Mouse (Mus musculus) left cerebral cortex, adult 8-10 months (tissue): ENCODE measurements around the gene Ube2c. TPM values are rescaled to one million over a fixed set of nuclear protein-coding genes. Genes with fewer than 3 reads are reported as not detected.
A peak's percentile ranks its signal among the peaks of the same experiment; 100 is the strongest.

Experiments used
- DNase-seq, 2 experiments: peaks; one replicate each; pipeline ENCODE4 v3.0.0; 2022; ENCODE audit warnings: low spot score in 2 of 2
- total RNA-seq, 4 experiments: library from RNA; stranded (reverse); gene quantifications; 2 replicates each; pipeline ENCODE4 v1.2.4; 2022

The Ube2c gene
- total RNA-seq, 4 experiments from 2014 or later = 0.50 to 0.53 TPM; not detected in 2

DNA sequence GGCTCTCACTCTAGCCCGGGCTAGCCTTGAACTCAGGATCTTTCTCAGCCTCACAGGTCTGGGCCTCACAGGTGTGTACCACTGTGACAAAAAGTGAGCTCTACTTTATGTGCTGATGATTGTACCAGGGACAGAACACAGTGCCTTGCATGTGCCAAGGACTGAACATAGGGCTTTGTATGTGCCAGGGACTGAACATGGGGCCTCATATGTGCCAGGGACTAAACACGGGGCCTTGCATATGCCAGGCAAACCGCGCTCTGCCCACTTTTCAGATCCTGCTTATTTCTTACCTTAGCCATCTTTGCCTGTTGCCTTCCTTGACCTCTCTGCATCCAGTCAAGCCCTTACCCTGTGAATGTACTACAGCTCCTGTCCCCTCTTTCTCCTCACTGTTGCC, 7.7 kb upstream of the Ube2c start:
- DNase-seq = no peak

DNA sequence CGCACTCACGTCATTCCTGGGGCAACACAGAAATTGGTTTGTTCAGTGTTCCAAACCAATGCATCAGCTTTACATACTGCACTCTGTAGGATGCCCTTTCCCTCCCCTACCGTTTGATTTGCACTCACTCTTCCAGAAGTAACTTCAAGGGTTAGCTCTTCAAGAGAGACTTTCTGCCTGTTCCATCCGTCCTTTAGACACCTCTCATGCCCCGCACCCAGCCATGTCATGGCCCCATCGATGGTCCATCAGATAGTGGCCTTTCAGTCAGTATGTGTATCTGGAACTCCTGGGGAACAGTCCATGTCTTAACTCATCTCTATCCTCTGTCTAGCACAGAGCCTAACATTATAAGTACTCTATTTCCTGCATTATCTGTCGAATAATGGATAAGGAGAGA, 7.1 kb upstream of the Ube2c start:
- no peak for DNase-seq

DNA sequence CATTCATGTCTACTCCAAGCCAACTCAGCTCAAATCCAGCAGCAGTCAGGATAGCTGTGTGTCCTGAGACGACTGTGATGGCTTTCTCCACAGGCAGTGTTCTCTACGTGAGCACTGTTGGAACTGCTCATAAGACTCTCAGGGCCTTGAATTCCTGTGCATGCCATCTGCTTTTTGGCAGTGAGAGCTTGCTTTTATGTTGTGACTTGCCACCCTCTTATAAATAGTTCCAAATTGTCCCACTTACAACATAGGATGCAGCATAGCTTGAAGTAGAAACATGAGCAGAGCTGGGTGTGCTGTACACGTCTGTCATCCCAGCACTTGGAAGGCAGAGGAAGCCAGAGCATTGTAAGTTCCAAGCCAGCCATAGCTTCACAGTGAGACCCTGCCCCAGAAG, 3.9 kb upstream of the Ube2c start:
- no peak for DNase-seq

DNA sequence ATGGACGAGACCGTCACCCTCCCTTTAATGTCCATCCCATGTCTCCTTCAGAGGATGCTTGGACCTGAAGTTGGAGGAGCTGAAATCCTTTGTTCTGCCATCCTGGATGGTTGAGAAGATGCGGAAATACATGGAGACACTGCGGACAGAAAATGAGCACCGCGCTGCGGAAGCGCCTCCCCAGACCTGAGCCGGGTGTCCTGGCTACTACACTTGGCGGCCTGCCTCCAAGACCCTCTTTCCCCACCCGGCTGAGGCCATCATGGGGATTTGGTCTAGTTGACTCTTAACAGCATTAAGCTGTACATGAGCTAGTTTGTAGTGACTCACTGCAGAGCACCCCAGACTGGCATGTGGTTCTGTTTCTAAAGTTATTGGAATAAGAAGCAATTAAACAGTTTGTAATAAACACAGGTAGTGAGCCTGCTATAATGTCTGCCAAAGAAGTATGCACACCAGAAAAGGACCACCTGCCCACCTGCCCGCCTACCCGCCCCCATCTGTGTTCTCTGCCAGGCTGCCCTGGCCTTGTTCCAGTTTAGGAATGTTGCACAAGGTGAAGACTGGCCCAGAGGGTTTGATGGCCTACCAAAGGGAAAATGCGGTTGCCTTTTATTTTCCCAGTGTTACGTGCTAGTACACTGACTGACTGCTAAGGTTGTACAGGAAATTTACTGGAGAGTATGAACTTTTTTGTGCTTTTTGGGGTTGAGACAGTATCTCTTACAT, 1.7 kb upstream of the Ube2c start:
- DNase-seq = no peak

DNA sequence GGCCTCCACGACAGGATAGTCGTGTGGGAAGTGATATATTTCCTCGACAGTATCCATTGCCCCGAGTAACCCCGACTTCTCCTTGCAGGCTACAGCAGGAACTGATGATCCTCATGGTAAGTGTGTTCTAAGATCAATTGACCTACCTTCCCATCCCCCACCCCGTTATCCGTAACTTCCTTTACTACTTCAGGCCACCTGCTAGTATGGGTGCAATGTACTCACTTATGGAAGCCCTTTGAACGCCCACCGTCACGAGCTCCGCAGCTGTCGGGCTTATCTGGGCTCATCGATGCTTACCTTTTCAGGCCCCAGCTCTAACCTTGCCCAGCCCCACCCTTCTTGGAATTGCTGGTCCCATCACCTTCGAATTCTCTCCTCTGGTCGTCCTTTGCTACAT, 581 bp downstream of the Ube2c start:
- no peak for DNase-seq

DNA sequence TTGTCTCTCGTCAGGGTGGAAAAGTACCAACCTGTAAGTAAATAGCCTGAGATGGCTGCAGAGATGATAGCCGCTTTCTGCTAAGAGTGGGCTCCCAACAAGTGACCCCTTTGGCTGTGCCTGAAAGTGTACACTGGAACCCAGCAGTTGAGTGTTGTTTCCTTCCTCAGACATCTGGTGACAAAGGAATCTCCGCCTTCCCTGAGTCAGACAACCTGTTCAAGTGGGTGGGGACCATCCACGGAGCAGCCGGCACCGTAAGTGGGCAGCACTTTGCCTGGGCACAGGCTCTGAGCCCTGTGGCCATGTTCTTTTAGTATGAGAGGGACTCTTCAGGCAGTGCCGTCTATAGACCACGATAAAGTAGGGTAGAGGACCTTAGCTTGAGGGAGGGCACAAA, 1.4 kb downstream of the Ube2c start:
- no peak for DNase-seq

DNA sequence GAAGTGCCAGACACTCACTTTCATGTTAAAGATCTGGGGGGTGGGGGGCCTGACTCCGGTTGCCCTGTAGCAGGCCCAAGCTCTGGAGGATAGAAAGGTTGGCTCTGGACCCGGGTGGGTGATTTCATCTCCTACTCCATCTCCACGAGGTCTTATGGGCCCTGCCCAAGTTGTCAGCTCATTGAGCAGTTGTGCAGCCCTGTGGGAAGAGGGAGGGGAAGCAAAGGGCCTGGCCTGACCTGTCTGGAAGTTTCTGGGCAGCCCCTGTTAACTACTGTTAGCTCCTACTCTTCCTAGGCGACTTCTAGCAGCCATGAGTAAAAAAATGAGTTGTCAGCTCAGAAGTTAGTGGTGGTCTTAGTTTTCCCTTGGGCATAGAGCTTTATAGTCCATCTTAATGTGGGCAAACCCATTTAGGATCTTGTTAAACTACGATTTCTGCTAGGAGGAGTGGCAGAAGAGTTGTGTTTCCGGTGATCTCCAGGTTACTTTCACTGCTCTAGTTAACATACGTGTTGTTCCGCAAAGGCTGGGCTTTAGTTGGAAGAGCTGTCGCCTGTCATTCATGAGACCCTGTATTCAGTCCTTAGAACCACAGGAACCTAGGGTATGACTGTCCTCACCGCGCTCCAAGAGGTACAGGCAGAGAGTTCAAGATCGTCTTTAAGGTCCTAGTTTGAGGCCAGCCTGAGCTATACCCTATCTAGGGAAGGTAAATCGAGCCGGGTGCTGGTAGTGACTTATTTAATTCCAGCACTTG, 3.7 kb downstream of the Ube2c start:
- DNase-seq = no peak

DNA sequence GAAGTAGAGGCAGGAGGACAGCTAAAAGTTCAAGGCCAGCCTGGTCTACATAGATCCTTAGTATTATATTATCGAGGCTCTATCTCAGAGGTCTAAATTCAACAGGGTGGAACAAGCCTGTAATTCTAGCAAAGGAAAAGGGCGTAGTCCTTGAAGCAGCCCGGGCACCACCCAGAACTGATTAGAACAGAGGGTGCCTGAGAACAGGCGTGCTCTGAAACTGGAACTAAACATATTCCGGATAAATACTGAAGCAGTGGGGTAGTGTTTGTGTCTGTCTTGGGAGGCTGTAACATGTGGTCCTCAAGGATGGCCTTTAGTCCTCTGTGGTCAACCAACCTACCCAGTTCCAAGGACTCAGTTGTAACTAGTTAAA, 4.3 kb downstream of the Ube2c start:
- no peak for DNase-seq

DNA sequence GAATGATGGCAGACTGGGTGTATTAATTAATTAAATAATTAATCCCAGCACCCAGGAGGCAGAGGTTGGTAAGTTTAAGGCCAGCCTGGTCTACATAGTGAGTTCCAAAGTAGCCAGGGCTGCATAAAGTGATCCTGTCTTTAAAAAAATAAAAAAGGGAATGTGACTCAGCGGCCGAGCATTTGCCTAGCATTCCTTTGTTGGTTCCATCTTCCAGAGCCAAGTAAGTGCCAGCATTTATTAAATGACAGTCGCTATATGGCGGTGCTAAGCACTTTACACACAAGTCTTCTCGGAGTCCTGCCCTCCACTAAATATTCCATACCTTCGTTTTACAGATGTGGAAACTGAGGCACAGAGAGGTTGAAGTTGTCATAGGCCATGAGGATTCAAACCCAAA, 6.4 kb downstream of the Ube2c start:
- no peak for DNase-seq

DNA sequence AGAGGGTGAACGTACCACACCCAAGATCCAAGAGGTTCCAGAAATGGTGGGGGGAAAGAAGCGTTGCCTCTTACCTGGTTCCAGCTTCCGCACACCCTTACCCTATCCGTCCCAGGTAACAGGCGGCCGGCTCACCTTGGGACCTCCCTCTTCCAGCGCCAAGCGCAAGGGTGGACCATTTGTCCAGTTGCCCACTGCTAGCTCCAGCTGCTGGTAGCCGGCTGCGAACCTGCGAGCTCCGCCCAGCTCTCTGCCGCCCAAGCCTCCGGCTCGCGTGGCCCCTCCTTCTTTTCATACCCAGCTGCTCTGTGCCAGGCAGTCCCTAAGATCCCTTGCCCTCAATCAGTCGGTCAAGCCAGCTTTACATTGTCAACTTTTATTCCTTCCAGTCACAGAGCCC, 7.1 kb downstream of the Ube2c start:
- DNase-seq = no peak

DNA sequence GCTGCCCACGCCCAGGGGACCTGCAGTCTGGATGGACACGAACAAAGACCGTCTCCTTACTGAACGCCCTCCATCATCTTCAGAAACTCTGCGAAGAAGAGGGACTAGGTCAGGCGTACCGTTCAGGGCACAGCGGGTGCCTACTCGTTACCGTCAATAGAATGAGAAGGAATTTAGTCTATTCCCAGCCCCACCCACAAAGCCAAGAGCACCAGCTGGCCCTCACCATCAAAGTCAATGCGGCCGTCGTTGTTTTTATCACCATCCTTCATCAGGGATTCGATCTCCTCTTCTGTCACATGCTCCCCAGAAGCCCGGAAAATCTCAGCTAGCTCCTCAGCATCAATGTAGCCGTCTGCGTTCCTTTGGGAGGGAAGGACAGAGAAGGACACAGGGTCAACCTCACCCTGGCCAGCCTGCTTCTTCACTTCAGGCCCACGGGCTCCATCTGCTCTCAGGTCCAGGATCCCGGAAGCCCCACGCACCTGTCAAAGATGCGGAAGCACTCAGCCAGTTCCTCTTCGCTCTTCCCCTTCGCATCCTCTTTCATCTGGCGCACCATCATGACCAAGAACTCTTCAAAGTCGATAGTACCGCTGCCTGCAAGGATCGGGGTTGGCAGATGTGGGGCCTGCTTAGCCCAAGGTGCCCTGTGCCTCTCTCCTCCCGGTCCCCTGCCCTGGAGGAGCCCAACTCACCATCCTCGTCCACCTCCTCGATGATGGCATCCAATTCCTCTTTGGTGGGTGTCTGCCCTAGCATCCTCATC, 7.7 kb downstream of the Ube2c start:
- no peak for DNase-seq

DNA sequence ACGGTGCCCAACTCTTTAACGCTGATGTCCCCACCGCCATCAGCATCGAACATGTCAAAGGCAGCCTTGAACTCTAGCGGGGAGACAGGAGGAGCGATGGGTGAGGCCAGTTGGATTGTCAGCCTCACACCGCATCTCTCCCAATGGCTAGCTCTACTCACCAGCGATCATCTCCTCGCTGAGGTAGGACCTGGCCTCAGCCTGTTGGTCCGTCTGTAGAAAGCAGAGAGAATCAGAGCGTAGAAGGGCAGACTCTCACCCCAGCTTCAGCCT, 8.3 kb downstream of the Ube2c start:
- no peak for DNase-seq

DNA sequence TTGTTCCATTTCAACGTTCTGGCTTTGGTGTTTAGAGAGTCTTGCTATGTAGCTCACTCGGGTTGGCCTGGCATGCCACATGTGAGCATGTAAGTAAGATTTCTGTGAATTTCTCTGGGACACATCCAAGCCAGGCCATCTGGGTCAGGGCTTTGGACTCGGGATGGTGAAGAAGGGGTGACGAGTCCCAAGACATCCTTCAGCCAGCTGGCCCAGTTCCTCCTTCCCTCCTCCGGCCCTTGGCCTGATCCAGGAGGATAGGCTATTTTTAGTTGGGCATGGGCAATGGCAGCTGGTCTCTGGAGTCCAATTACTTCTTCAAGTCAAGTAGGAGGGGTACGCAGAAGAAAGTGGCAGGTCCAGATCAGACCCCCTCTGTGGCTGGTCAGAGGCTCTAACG, 9.1 kb downstream of the Ube2c start:
- no peak for DNase-seq

DNA sequence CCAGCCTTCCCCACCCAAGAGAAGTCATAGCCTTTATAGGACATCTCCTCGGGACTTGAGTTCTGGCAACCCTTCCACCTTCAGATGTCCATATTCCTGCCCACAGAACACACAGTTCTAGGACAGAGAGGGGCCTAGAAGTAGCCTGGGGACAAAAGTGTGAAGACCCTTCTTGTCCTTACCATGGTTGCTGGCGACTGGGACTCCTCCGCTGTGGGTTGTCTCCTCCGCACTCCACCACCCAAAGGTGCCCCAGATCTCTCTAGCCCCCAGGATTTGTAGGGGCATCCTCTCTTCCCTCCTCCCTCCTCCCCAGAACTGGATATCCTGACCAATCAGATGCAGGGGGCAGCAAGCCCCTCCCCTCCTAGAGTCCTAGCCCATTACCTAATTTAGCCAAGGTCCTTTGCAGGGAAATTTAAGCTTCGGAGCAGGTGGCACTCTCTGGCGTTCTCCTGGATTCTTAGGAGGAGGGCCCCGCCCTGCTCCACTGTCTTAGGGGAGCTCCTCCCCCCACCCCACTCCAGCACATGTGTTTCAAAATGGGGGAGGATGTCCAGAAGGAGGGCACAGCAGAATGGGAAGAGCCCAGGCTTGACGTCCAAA, 9.9 kb downstream of the Ube2c start, which contains the start of gene Tnnc2:
Gene Tnnc2 (minus strand): TSS at position 487 of the 606 bp plus-strand sequence.
- no peak for DNase-seq

DNA sequence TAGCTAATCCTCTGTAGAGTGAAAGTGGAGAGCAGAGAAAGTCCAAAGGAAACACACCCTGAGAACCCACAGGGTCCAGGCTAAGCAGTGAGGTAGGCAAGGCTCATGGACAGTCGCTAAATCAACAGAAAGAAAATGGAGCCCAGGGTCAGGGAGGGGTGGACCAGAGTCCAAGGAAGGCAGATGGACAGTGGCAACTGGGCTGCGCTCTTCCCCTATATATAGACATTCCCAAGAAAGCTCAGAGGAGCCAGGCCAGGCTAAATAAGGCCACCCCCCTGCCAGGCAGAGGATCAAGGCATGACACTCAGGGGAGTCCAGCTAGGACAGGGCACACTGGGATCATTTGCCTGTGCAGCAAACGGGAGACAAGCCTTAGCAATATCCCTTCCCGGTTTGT, 12.2 kb downstream of the Ube2c start:
- DNase-seq = no peak

DNA sequence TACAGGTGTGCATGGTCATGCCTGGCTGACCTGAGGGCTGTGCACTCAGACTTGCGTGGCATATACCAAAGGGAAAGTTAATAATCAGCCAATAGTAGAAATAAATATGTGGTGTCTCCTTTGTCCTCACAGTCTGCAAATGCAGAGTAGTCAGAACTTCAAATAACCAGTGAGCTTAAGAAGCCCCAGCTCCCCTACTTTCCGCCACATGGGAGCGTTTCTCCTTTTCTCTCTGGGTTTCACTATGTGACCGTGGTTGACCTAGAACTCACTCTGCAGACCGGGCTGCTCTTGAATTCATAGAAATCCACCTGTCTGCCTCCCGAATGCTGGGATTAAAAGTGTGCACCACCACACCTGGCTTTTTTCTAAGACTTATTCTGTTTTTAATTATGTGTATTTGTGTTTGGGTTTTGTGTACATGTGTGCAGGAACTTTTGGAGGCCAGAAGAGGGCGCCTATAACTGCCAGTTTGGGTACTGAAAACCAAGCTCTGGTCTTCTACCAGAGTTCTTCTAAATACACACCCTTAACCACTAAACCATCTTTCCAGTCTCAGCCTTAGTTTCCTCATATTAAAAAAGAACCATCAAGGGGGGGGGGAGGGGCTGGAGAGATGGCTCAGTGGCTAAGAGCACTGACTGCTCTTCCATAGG, 14.4 kb downstream of the Ube2c start:
- no peak for DNase-seq

DNA sequence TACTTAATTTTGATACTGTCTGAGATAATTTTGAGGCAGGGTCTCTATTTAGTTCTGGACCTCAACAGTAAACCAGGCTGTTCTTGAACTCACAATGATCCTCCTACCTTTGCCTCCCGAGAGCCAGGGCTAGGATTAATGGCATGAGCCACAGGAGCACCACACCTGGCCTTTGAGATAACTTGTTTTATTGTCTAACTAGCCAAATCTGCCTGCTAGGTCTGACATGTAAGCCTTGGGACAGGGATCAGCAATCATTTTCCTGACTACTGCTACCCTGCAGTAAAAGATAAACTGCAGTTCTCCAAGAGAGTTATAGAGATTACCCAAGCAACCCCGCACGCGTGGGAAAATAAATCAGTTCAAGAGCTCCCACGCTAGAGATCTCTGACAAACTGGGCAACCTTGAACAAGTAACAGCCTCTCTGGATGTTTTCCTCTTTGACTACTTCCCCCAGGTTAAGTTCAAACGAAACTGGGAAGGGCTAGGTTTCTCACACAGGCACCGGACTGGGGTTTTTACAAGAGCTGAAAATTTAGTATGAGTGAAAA, 15.2 kb downstream of the Ube2c start:
- no peak for DNase-seq

DNA sequence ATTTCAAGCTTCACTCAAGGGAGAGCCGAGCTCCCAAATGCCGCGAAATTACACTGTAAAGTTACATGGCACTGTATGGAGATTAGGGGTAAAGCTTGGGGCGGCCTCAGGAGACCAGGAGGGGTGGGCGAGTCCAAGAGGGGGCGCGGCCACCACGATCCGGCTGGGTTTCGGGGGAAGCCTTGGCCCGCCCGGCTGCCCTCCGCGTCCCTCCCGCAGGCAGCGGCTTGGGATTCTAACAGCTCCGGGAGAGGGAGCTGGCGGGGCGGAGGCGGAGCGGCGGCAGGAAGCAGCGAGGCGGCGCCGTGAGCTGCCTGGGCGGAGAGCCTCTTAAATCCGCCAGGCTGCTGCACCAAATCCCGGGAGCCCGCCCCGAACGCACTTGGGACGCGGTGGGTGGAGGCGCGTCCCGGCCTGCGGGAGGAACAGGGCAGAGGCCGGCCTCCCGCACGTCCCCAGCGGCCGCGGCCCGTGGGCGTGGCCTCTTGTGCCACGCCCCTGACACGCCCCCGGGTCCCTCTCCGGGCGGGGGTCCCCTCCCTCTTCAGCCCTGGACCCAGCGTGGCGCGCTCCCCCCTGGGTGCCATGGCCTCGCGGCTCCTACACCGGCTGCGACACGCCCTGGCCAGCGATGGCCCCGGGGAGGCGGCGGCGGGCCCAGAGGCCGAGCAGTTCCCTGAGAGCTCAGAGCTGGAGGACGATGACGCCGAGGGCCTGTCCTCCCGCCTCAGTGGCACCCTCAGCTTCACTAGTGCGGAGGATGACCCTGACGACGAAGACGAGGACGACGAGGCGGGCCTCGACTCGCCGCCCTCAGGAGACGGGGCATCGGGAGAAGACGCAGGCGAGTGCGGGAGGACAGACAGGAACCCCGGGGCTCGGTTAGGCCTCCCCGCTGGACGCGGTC, 16.0 kb downstream of the Ube2c start, which contains the start of gene Snx21:
Gene Snx21 (plus strand): TSS at position 343 of the 907 bp plus-strand sequence.
- peak; percentile 76 to 91 for DNase-seq

DNA sequence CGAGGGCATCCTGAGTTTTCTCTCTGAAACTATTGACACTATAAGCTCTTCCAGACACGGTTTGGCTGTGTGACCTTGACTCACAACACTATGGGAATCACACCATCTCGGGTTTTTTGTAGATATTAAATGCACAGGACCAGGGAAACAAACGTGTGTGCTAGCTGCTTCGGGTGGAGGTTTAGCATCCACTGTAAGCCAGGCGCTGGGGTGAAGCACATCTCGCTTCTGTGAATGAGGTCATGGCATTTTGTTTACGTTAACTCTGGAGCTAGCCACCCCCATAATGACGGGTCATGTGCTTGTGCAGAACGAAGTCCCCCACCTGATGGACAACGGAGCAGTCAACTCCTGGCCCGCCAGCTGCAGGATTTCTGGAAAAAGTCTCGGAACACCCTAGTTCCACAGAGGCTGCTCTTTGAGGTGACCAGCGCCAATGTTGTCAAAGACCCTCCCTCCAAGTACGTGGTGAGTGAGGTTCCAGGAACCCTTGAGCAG, 16.7 kb downstream of the Ube2c start:
- DNase-seq = no peak

DNA sequence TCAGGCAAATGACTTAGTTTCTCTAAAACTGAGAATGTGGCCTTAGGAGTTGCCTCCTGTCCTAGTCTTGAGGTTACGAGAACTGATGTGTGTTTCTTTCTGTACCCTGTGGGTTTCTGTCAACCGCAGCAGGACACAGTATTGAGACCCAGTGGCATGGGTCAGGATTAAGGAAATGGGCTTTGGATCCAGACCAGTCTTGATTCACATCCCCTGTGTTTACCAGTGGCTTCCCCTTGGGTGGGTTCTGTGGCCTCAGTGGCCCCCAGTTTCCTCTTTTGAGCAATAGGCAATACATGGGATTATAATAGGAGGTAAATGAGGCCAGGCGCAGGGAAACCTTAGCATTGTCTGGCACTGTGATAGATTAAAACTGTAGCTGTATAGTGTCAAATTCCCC, 17.3 kb downstream of the Ube2c start:
- DNase-seq = no peak
